Mouse (Mus musculus): ENCODE results near the gene Adgrb3.
"Not testable (repeated sequence)": the region's sequence is repeated elsewhere in the genome, so short reads cannot be mapped to it uniquely, and the experiment has no call there.

Adgrb3 gene

GRCm38 (mm10) chr1:25115512-25115911 lies 714.0 kb downstream of the Adgrb3 start:
- ATAC-seq (ENCODE audit: low TSS enrichment), result no peak

- peak; percentile 76 for ATAC-seq (ENCODE audit: low TSS enrichment)
Observed at GRCm38 (mm10) chr1:25107500-25108101, 721.9 kb downstream of the Adgrb3 start.

DNA sequence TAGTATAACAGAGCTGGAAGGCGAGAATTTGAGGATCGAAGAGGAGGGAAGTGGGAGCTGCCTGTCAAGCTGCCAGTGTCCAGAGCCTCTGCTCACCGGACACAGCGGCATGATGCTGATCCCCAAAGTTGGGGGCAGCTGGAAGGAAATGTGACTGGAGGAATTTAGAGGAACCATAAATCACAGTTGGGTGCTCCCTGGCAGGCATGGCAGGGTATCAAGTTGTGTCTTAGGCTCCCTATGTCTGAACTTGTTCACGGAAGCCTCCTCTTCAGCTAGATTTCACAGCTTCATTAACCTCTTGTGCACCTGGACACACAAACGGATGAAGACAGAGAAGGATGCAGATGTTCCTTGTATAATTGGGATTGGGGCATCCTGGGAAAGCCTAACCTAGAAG lies 722.8 kb downstream of the Adgrb3 start:
- ATAC-seq (ENCODE audit: low TSS enrichment), result no peak

GRCm38 (mm10) chr1:25105367-25105766 lies 724.1 kb downstream of the Adgrb3 start:
- peak; percentile 87 for ATAC-seq (ENCODE audit: low TSS enrichment)

DNA sequence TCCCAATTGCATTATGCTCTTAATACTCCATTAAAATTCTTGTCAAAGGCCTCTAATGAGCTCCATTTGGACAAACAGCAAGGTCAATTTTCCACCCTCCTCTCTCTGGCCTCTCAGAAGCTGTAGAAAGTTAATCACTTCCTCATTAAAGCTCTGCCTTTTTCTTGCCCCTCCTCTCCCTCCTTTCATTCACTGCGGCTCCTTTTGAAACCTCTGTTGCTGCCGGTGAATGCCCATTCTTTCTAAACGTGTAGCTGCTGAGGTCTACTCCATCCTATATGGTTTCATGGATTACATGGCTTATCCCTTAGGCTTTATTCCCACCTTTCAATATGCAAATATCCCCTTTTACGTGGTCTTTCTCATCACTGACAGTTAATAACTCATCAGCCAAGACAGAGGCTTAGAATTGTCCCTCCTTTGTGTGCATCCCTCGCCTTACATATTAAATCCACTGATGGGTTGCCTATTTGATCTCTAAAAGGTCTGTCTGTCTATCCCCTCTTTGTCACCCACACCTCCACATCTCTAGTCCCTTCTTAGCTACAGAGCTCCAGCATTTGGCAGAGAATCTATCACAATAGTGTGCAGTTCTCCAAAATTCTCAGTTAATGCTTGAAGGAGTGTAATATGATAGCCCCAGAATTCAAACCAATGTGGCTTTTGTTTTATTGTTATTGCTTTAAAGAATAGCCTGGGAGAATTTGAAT lies 741.3 kb downstream of the Adgrb3 start:
- 0 out of 2 replicates have a peak, but pooled peaks have one; percentile 11 for ATAC-seq (ENCODE audit: low TSS enrichment)

GRCm38 (mm10) chr1:25085616-25086372 lies 743.7 kb downstream of the Adgrb3 start:
- peak; percentile 60 for ATAC-seq (ENCODE audit: low TSS enrichment)

DNA sequence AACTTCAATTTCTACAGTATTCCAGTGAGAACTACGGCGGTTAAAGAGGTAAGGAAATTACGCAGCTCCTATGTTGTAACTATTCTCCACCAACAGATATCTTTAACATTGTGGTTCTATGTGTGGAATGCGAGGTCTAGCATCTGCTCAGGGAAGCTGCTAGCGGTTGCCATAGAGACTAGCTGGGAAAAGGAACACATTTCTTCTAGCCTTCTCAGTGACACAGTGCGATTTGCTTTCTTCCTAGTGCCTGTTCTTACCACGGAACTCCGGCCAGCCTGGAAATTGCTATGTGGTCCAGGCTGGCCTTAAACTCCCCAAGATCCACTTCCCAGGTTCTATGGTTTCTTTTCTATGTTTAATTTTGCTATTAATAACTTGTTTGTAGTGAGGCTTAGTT lies 747.1 kb downstream of the Adgrb3 start:
- peak; percentile 90 for ATAC-seq (ENCODE audit: low TSS enrichment)

DNA sequence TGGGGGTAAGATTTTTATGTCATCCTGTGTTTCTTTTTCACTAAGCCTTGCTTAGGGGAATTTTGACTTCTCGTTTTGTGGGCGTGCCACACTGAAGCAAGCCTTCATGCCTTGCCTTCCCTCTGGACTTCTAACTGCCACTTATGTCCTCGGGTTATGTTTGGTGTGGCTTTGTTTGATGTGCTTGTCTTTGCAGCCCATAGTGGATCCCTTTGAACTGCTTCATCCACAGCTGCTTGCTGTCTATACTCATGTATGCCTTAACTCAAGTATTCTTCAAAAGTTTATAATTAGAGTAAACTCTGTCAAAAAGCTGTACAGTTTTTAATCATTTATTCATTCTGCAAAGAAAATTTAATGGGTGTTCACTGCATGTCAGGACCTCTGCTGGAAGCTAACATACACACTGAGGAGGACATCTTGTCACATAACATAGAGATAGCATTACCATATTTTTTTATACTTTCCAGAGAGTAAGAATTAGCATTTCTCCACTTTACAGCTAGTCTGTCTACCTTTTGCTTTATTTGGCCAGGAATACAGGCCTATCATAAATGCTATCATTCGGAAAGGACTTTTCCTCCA lies 748.1 kb downstream of the Adgrb3 start:
- ATAC-seq (ENCODE audit: low TSS enrichment), result no peak

- peak; percentile 60 for ATAC-seq (ENCODE audit: low TSS enrichment)
Observed at GRCm38 (mm10) chr1:25079395-25079794, 750.1 kb downstream of the Adgrb3 start.

- peak; percentile 43; the same call in 1 of the 2 replicates for ATAC-seq (ENCODE audit: low TSS enrichment)
Observed at GRCm38 (mm10) chr1:25075952-25076351, 753.6 kb downstream of the Adgrb3 start.

- ATAC-seq (ENCODE audit: low TSS enrichment), result no peak
Observed at GRCm38 (mm10) chr1:25063964-25064363, 765.5 kb downstream of the Adgrb3 start.

- peak; percentile 57 for ATAC-seq (ENCODE audit: low TSS enrichment)
Observed at GRCm38 (mm10) chr1:25060935-25061334, 768.6 kb downstream of the Adgrb3 start.

- ATAC-seq (ENCODE audit: low TSS enrichment), result peak; percentile 78
Observed at GRCm38 (mm10) chr1:25060191-25060590, 769.3 kb downstream of the Adgrb3 start.

- no peak for ATAC-seq (ENCODE audit: low TSS enrichment)
Observed at GRCm38 (mm10) chr1:25057656-25058055, 771.9 kb downstream of the Adgrb3 start.

- ATAC-seq (ENCODE audit: low TSS enrichment), result no peak
Observed at GRCm38 (mm10) chr1:25057212-25057611, 772.3 kb downstream of the Adgrb3 start.

DNA sequence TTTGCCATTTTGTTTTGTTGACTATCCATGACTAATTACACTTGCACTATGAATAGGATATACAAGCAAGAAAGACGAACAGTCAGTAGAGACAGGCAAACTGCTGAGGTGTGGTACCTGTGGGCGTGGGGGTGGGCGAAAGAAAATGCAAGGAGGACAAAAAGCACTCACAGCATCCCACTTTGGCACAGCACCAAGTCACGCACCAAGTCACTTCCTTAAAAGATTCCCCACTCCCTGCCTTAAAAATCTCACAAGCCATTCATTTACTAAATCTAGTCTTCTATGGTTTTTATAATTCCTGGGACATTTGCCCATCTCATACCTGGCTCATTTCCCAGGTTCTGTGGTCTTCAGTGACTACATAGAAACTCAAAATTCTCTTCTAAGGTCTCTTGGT lies 787.4 kb downstream of the Adgrb3 start:
- peak; percentile 70 for ATAC-seq (ENCODE audit: low TSS enrichment)

- peak; percentile 52; the same call in 1 of the 2 replicates for ATAC-seq (ENCODE audit: low TSS enrichment)
Observed at GRCm38 (mm10) chr1:25034161-25034560, 795.3 kb downstream of the Adgrb3 start.

GRCm38 (mm10) chr1:25033155-25034095 lies 796.1 kb downstream of the Adgrb3 start:
- peak; percentile 100 for ATAC-seq (ENCODE audit: low TSS enrichment)

GRCm38 (mm10) chr1:25023156-25023555 lies 806.4 kb downstream of the Adgrb3 start:
- ATAC-seq (ENCODE audit: low TSS enrichment), result no peak

DNA sequence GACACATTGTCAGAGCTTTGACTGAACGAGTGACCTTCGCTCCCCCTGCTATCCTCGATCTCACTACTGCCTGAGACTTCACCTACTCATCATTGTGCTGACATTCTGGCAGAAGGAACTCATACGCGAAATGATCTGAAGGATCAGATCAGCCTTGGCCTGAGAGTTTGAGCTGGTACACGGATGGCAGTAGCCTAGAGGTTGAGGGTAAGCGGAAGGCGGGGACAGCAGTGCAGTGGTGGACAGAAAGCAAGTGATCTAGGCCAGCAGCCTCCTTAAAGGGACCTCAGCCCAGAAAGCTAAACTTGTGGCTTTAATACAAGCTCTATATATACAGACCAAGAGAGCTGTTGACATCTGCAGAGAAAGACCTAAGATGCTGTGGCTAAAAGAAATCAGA lies 811.7 kb downstream of the Adgrb3 start:
- not testable (repeated sequence) for ATAC-seq (ENCODE audit: low TSS enrichment)
